Mouse (Mus musculus) lung, embryonic 15.5 days (tissue): ENCODE data around the gene Itga6. TPM values are rescaled to one million over a fixed set of nuclear protein-coding genes. Genes with fewer than 3 reads are reported as not detected.
"Not testable (repeated sequence)": the region's sequence is repeated elsewhere in the genome, so short reads cannot be mapped to it uniquely, and the experiment has no call there.

Source experiments
- ATAC-seq: fragments of 200-750 bp; cut with Nextera tagmentation; 2 replicates; pipeline ENCODE4 v1.8.0; 2017; ENCODE audit warnings: moderate number of reproducible peaks, borderline replicate concordance; ENCODE audit not compliant: low FRiP score, low TSS enrichment; ENCODE audit errors: extremely low read depth
- H3K27ac ChIP-seq: fragments of 300-500 bp; sonication (generic); 2 replicates; pipeline ENCODE4 v1.5.1; 2015; ENCODE audit warnings: moderate library complexity, mild to moderate bottlenecking, inconsistent platforms
- H3K27me3 ChIP-seq: fragments of 300-500 bp; sonication (generic); 2 replicates; pipeline ENCODE4 v1.6.1; 2015; ENCODE audit warnings: inconsistent platforms
- H3K36me3 ChIP-seq: fragments of 300-500 bp; sonication (generic); 2 replicates; pipeline ENCODE4 v1.6.1; 2015; ENCODE audit warnings: inconsistent platforms
- H3K4me1 ChIP-seq: fragments of 300-500 bp; sonication (generic); 2 replicates; pipeline ENCODE4 v1.6.1; 2015; ENCODE audit warnings: inconsistent platforms
- H3K4me2 ChIP-seq: fragments of 300-500 bp; sonication (generic); 2 replicates; pipeline ENCODE4 v1.6.1; 2015; ENCODE audit warnings: inconsistent platforms, mild to moderate bottlenecking, moderate library complexity
- H3K4me3 ChIP-seq: fragments of 300-500 bp; sonication (generic); 2 replicates; pipeline ENCODE4 v1.5.1; 2015; ENCODE audit warnings: mild to moderate bottlenecking, inconsistent platforms
- H3K9ac ChIP-seq: fragments of 300-500 bp; sonication (generic); 2 replicates; pipeline ENCODE4 v1.6.1; 2015; ENCODE audit warnings: inconsistent platforms
- H3K9me3 ChIP-seq: fragments of 300-500 bp; sonication (generic); 2 replicates; pipeline ENCODE4 v1.6.1; 2016; ENCODE audit warnings: inconsistent platforms
- WGBS: fragments of 180-500 bp; shearing (Covaris S2); methylation state at CpG from one replicate; pipeline ENCODE4 v1.1.7; 2015; 5-methylcytosine and 5-hydroxymethylcytosine counted together
- polyA plus RNA-seq: library from polyadenylated mRNA; unstranded; fragments of >200 nt; fragmentation: Nextera tagmentation; extraction: Ambion mirVana; gene quantifications from 2 replicates; pipeline ENCODE4 v1.2.1, GENCODE M21; 2015

Gene Itga6
- polyA plus RNA-seq, 1 experiment from 2014 or later, result 81.4 TPM

DNA sequence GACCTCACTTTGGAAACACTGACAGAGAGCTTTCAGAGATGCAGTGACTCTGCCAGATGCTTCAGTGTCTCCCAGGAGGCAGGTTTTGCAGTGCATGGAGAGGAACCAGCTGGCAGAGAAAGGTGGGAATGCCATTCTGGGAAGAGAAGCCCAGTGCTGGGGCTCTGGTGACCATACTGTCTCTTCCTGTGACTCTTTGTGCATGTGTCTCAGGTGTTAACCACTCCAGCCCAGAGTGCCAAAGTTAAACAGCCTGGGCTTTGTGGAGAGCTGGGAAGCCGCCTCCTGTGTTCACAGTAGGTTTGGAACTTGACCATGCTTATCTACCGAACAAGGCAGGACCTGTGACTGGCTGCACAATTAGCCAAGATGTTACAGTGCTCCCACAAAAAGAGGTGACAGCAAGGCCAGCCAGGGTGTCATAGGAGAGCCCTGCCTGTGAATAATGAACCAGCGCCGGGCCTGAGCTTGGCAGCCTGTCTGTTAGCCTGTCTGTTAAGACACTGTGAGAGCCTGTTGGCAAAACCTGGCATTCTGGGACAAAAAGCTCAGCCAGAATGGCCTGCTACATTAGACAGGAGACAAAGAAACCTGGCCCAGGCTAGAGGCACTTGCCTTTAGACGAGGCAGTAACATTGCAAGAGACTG, 25.9 kb upstream of the Itga6 start:
- no peak overlapping the region for H3K4me2 ChIP-seq
- no peaks in the 10 kb centered on the region for H3K36me3 ChIP-seq
- no peaks in the 10 kb centered on the region for H3K9me3 ChIP-seq
- no peak overlapping the region for H3K9ac ChIP-seq
- peaks cover 14% of the 10 kb centered on the region for H3K4me1 ChIP-seq
- WGBS, result 44% methylated on average over 5 of the region's 5 CpGs
- ATAC-seq, result no peak
- H3K4me3 ChIP-seq, result no peak overlapping the region
- no peak overlapping the region for H3K27ac ChIP-seq
- H3K27me3 ChIP-seq, result no peaks in the 10 kb centered on the region

DNA sequence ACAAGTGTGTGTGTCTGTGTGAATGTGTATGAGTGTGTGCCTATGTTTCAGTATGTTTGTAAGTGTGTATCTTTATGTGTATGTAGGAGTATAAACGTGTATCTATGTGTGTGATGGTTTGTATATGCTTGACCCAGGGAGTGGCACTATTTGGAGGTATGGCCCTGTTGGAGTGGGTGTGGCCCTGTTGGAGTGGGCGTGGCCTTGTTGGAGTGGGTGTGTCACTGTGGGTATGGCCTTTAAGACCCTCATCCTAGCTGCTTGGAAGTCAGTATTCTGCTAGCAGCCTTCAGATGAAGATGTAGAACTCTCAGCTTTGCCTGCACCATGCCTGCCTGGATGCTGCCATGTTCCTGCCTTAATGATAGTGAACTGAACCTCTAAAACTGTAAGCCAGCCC, 24.9 kb upstream of the Itga6 start:
- ATAC-seq, H3K4me2 ChIP-seq, H3K9ac ChIP-seq, H3K27ac ChIP-seq, H3K27me3 ChIP-seq, H3K36me3 ChIP-seq, H3K9me3 ChIP-seq, H3K4me3 ChIP-seq: not testable (repeated sequence)
- peaks cover 14% of the 10 kb centered on the region for H3K4me1 ChIP-seq
- 52% methylated on average over 2 of the region's 2 CpGs for WGBS

DNA sequence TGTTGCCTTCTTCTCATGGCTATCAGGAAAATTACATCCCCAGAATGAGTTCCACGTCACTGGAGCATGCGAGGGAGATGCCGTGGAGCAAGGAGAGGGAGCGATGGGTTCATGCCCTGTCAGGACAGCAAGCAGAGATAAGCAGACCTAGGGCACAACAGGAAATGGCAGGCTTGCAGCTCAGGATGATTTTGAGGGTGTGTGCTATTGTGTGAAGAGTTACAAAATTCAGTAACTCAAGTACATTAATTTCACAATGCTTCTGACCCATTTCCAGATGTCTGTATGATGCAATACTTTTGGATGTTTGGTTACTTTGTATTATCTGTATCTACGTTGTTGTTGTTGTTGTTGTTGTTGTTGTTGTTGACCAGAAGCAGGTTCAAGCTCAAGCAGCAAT, 22.5 kb upstream of the Itga6 start:
- Histone ChIP-seq H3K27me3 (0 out of 2 replicates have a peak, but pooled peaks cover 2% of the 10 kb centered on the region), H3K4me3 (no peak overlapping the region), H3K36me3 (no peaks in the 10 kb centered on the region), H3K27ac (no peak overlapping the region), H3K4me2 (no peak overlapping the region), H3K9ac (no peak overlapping the region), H3K9me3 (no peaks in the 10 kb centered on the region), H3K4me1 (peaks cover 14% of the 10 kb centered on the region)
- 67% methylated on average over 5 of the region's 5 CpGs for WGBS
- ATAC-seq, result no peak

DNA sequence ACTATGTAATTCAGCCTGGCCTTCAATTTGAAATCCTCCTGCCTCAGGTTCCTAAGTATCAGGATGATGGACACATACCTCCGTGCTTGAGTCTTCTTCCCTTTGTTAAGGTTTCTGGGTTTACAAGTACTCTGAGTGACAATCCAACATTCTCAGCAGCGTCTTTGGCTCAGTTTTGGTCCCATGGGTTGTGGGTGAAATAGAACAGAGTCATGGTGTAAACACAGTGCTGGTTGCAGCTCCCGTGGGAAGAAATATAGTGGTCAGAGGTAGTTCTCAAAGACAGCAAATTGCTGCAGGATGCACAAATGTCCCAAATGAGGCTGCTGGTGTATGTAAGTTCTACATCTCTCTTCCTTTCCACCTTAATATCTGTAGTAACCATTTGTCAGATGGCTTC, 21.8 kb upstream of the Itga6 start:
- Histone ChIP-seq H3K4me2 (no peak overlapping the region), H3K9ac (no peak overlapping the region), H3K27me3 (0 out of 2 replicates have a peak, but pooled peaks cover 2% of the 10 kb centered on the region), H3K4me3 (no peak overlapping the region), H3K27ac (no peak overlapping the region), H3K9me3 (no peaks in the 10 kb centered on the region), H3K4me1 (peaks cover 17% of the 10 kb centered on the region), H3K36me3 (no peaks in the 10 kb centered on the region)
- ATAC-seq, result no peak
- WGBS, result 63% methylated on average over 3 of the region's 3 CpGs

DNA sequence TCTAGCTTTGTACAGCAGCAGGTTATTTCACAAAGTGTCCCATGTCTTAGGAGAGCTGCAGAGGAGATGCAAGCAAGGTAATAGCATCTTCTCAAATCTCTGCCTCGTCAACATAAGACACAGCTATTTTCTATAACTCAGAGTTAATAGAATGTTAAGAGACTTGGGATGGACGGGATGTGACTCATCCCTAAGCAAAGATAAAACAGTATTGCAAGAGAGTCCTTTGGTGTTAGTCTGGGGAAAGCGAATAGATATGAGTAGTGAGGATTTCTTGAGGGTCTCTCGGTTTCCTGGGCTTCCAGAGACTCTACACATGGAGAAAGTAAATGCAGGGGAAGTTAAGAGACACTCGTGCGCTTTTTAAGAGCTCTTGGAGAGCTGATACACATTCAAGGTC, 21.4 kb upstream of the Itga6 start:
- Histone ChIP-seq H3K9me3 (no peaks in the 10 kb centered on the region), H3K9ac (no peak overlapping the region), H3K4me2 (no peak overlapping the region), H3K36me3 (no peaks in the 10 kb centered on the region), H3K27ac (no peak overlapping the region), H3K4me1 (peaks cover 19% of the 10 kb centered on the region), H3K4me3 (no peak overlapping the region), H3K27me3 (peaks cover 2% of the 10 kb centered on the region; the same call in 1 of the 2 replicates)
- ATAC-seq, result no peak
- WGBS, result 44% methylated on average over 6 of the region's 6 CpGs

DNA sequence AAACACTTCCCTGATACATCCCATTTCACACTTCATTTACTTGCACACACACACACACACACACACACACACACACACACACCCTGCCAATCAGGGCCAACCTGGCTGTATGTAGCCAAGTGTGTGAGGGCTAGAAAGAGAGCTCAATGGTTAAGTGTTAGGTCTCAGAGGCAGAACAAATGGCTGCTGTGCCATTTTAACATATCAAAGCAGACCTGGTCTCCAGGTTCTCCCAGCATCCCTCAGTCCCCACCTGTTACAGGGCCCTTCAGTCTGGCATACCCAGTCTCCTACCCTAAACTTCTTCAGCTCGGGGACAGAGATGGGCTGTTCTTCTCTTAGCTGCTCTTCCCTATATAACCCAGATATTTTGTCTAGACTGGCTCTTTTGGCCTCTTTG, 20.0 kb upstream of the Itga6 start:
- H3K27ac ChIP-seq, result no peak overlapping the region
- WGBS, result 78% methylated on average over 1 of the region's 1 CpGs
- H3K9ac ChIP-seq, result no peak overlapping the region
- peaks cover 2% of the 10 kb centered on the region; the same call in 1 of the 2 replicates for H3K27me3 ChIP-seq
- peaks cover 14% of the 10 kb centered on the region; the same call in 1 of the 2 replicates for H3K4me1 ChIP-seq
- no peak overlapping the region for H3K4me2 ChIP-seq
- no peak overlapping the region for H3K4me3 ChIP-seq
- no peaks in the 10 kb centered on the region for H3K36me3 ChIP-seq
- no peaks in the 10 kb centered on the region for H3K9me3 ChIP-seq
- ATAC-seq, result no peak

DNA sequence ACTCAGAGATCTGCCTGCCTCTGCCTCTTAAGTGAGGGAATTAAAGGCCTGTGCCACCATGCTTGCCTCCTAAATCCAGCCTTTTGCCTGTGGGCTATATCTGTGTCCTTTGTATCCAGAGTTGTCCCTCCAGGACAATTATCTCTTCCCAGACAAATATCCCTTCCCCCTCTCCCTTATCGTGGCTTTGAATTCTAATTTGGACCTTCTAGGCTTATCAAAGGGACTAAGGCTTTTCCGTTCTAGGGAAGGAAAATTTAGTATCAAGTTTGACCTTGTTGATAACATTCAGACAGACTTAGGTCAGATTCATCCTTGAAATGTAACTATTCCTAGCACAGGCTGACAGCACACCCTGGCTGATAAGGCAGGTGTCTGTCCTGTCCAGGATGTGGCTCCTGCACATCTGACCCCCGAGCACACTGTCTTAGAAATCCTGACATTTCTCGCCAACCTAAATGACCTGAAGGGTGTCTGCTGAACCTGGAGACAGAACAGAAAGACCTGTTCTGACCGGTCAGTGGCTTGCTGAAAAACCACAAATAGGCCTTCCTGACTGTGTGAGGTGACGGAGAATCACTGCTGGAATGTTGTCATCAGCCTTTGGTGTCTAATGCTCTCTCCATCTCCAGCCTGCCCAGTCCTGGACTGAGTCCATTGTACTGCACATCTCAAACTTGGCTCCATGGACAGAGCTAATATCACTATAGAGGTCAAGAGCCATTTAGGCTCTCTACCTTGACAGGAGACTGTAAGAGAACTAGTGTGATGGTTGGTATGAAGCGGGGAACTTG, 18.3 kb upstream of the Itga6 start:
- ATAC-seq, result no peak
- H3K4me1 ChIP-seq, result peaks cover 14% of the 10 kb centered on the region; the same call in 1 of the 2 replicates

DNA sequence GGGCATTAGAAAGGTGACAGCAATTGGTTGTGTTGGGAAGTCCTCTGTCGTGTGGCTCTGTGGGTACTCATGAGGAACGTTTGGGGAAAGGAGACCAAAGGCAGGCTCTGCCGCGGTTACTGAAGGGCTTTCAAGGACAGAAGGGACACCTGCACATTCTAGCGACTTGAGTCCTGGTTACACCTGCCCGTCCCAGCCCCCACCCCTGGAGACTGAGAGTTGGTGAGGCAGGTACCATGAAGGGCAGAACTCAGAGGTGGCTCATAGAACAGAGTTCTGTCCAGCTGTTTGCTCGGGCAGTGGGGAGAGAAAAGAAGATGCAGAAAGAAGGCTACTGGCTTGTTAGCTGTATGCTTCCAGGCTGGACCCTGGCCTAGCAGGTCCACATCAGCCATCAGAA, 17.1 kb upstream of the Itga6 start:
- no peak overlapping the region for H3K4me2 ChIP-seq
- no peaks in the 10 kb centered on the region for H3K9me3 ChIP-seq
- H3K27me3 ChIP-seq, result peaks cover 2% of the 10 kb centered on the region; the same call in 1 of the 2 replicates
- peaks cover 14% of the 10 kb centered on the region; the same call in 1 of the 2 replicates for H3K4me1 ChIP-seq
- no peak overlapping the region for H3K27ac ChIP-seq
- ATAC-seq, result no peak
- WGBS, result 61% methylated on average over 7 of the region's 7 CpGs
- H3K36me3 ChIP-seq, result no peaks in the 10 kb centered on the region
- H3K9ac ChIP-seq, result no peak overlapping the region
- no peak overlapping the region for H3K4me3 ChIP-seq

More for the DNA sequence above, 18.3 kb upstream of the Itga6 start:
- Histone ChIP-seq H3K9ac (no peak overlapping the region), H3K4me3 (no peak overlapping the region), H3K4me2 (no peak overlapping the region), H3K36me3 (no peaks in the 10 kb centered on the region), H3K27me3 (peaks cover 2% of the 10 kb centered on the region; the same call in 1 of the 2 replicates), H3K9me3 (no peaks in the 10 kb centered on the region), H3K27ac (no peak overlapping the region)
- WGBS, result 65% methylated on average over 7 of the region's 7 CpGs

DNA sequence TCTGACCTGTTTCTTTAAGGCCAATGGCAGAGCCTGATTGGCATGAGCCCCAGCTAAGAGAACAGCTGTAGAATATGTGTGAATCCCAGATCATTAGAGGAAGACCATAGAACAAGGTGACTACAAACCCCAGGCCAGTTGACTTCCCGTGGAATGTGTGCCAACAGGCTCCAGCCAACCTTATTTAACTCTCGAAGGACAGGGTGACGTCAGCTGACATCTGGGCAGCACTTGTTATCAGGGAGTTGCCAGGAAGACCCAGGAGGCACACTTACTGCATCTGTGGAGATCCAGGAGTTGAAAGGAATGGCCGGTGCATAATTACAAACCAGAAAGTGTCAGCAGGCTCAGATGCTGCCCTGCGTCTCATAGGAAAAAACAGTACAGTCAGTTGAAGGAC, 16.6 kb upstream of the Itga6 start:
- Histone ChIP-seq H3K27ac (no peak overlapping the region), H3K4me2 (no peak overlapping the region), H3K9ac (no peak overlapping the region), H3K4me3 (no peak overlapping the region), H3K27me3 (peaks cover 2% of the 10 kb centered on the region; the same call in 1 of the 2 replicates), H3K9me3 (no peaks in the 10 kb centered on the region), H3K36me3 (no peaks in the 10 kb centered on the region), H3K4me1 (peaks cover 14% of the 10 kb centered on the region; the same call in 1 of the 2 replicates)
- ATAC-seq, result no peak
- WGBS, result 36% methylated on average over 5 of the region's 5 CpGs

DNA sequence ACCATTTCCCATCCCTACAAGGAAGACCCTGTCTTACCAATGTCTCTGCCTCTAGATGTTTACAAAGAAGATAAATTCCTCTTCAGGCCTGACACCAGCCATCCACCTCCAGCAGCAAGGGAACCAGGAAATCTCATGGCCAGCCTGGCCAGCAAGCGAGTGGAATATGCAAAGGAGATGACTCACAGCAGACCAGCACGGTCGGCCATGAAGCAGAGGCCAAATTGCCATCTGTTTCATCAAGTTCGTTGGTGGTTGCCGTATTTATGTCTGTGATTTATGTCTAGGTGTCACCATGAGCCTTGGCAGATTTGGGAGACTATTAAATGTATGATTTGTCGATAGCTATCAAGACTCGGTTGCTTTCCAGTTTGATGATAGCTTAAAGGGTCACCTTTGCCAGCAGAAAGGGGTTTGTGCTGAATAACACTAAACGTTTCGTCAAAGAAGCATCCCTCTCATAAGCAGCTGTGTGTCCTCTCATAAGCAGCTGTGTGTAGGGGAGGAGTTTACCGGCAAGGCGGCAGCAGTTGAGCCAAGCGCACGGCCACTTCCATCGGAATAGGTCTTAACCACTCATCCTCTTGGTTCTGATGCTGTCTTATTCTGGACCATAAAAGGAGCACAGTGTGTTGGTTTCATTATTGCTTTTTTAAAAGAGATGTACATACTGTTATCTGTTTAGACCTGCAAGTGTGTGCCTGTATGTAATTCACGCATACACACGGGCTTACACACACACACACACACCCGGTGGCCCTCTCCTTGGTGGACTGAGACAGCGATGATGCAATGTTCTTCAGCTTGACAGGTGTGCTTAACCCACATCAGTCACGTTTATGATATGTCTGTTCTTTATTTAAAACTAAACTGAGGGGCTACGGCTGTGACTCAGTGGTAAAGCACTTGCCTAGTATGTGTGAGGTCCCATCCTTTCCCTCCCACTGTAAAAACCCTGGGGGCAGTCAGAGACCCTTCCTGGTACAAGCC, 14.5 kb upstream of the Itga6 start:
- no peak overlapping the region for H3K27ac ChIP-seq
- H3K27me3 ChIP-seq, result no peaks in the 10 kb centered on the region; the same call in 1 of the 2 replicates
- H3K4me3 ChIP-seq, result no peak overlapping the region
- no peak for ATAC-seq
- H3K9me3 ChIP-seq, result no peaks in the 10 kb centered on the region
- H3K9ac ChIP-seq, result no peak overlapping the region
- H3K4me1 ChIP-seq, result 0 out of 2 replicates have a peak, but pooled peaks cover 11% of the 10 kb centered on the region
- WGBS, result 69% methylated on average over 20 of the region's 20 CpGs
- no peak overlapping the region for H3K4me2 ChIP-seq
- no peaks in the 10 kb centered on the region for H3K36me3 ChIP-seq

DNA sequence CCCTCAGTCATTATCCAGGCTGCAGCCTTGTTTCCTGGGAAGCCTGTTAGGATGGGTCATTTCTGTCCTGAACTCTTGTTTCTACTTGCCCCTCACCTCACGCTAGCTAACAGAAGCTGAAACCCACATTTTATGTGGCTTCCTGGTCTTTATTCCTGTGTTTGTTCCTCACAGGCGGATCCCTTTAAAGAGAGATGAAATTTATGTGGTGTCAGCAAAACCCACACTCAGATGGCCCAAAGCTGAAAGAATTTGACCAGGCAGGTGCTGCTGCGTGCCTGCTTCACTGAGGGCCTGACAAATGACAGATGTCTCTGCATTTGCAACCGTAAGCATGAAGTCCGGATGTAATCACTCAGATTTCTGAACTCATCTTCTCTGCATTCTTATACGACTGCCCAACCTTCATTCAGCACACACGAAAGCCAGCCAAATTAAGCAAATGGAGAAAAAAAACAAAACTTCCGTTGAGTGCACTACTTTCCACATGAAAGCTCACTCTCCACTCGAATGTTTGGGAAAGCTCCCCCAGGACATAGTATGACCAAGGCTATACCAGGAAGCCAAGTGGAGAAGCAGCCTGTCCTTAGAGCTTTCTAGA, 10.5 kb upstream of the Itga6 start:
- Histone ChIP-seq H3K27ac (no peak overlapping the region), H3K9ac (no peak overlapping the region), H3K4me3 (no peak overlapping the region), H3K9me3 (no peaks in the 10 kb centered on the region), H3K4me2 (no peak overlapping the region), H3K4me1 (peaks cover 16% of the 10 kb centered on the region), H3K36me3 (peaks cover 3% of the 10 kb centered on the region; the same call in 1 of the 2 replicates), H3K27me3 (no peaks in the 10 kb centered on the region)
- WGBS, result 27% methylated on average over 9 of the region's 9 CpGs
- ATAC-seq, result no peak
